Mouse (Mus musculus): ENCODE results near the gene Lrch2. TPM values are rescaled to one million over a fixed set of nuclear protein-coding genes. Genes with fewer than 3 reads are reported as not detected.
"Not testable (repeated sequence)": the region's sequence is repeated elsewhere in the genome, so short reads cannot be mapped to it uniquely, and the experiment has no call there.

Lrch2 gene
- polyA plus RNA-seq, 1 experiment: 2.0 TPM

DNA sequence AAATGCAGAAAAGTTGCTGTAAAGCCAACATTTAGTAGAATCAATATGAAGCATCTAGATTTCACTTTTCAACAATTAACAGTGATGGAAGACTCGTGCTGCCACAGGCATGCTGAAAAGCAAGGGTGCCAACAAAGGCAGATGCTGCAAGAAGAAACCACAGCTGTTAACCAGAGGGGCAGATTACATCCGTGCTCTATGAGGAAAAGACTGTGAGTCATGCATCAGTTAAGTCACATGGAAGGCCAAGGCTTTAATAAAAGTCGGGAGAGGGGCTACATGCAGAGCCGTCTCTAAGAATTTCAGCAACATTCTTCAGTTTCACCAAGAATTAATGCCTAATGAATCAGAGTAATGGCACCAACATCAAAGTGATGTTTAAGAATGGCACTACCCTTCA is 22.2 kb downstream of the Lrch2 start:
- TF ChIP-seq TCF12 (IDR thresholded peaks at IDR 0.05; ENCODE audit: insufficient read depth, poor library complexity, severe bottlenecking) (no peak), USF1 (IDR thresholded peaks at IDR 0.05; ENCODE audit: low read depth) (no peak), POLR2A (IDR thresholded peaks at IDR 0.05; ENCODE audit: insufficient read length, low read depth) (no peak), MYOG (IDR thresholded peaks at IDR 0.05; ENCODE audit: control insufficient read depth in 1 of 3, insufficient read depth in 1 of 3, insufficient read length in 2 of 3, low read depth in 2 of 3) (peak in 1 of 3 experiments; percentile 28), TCF3 (IDR thresholded peaks at IDR 0.05; ENCODE audit: insufficient read length, low read depth) (no peak), CEBPB (IDR thresholded peaks at IDR 0.05; ENCODE audit: insufficient read depth, poor library complexity, severe bottlenecking) (peak; percentile 53; the same call in 1 of the 2 replicates), E2F4 (IDR thresholded peaks at IDR 0.05; ENCODE audit: insufficient read depth) (no peak), POLR2AphosphoS2 (IDR thresholded peaks at IDR 0.05; ENCODE audit: insufficient read length, low read depth) (no peak), SRF (IDR thresholded peaks at IDR 0.05; ENCODE audit: control insufficient read depth, insufficient read length, low read depth) (no peak), MYOD1 (IDR thresholded peaks at IDR 0.05; ENCODE audit: control insufficient read depth in 1 of 3, insufficient read length in 2 of 3, low read depth in 2 of 3) (peak in 2 of 3 experiments; percentile 59 to 65)
- peak overlapping the region; percentile 61 for H3K4me2 ChIP-seq (ENCODE audit: low read depth)
- H3K79me2 ChIP-seq (ENCODE audit: control insufficient read depth, insufficient read depth): peaks cover 13% of the 10 kb centered on the region
- H3K27me3 ChIP-seq (ENCODE audit: control insufficient read depth, insufficient read depth, insufficient read length): no peaks in the 10 kb centered on the region
- no peaks in the 10 kb centered on the region for H3K36me3 ChIP-seq (ENCODE audit: control insufficient read depth, insufficient read depth)
- H3K4me3 ChIP-seq: no peak overlapping the region
- H3ac ChIP-seq (ENCODE audit: control insufficient read depth, insufficient read length): no peak overlapping the region

- no peak overlapping the region for H3ac ChIP-seq (ENCODE audit: control insufficient read depth, insufficient read length)
Measured at GRCm38 (mm10) chrX:147527646-147528172, 26.2 kb downstream of the Lrch2 start.

DNA sequence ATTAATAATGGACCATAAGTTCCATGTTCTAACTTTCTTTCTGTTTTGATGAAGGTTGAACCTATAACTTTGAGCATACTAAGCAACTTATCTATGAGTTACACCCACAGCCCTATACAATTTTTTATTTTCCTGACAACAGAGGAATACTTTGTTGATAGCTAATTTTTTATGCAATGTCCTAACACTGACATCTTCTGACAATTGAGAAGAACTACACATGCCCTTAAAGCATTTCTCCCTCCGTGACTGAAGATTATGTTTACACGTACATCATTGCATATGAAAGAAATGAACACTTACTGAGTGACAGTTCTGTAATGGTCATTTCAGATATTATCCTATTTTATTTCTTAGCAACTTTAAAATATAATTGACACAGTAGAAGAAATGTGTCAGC is 64.3 kb downstream of the Lrch2 start:
- Histone ChIP-seq H3K27me3 (ENCODE audit: control insufficient read depth, insufficient read depth, insufficient read length) (no peaks in the 10 kb centered on the region), H3ac (ENCODE audit: control insufficient read depth, insufficient read length) (no peak overlapping the region), H3K4me2 (ENCODE audit: low read depth) (no peak overlapping the region), H3K4me3 (no peak overlapping the region), H3K79me2 (ENCODE audit: control insufficient read depth, insufficient read depth) (no peaks in the 10 kb centered on the region), H3K36me3 (ENCODE audit: control insufficient read depth, insufficient read depth) (no peaks in the 10 kb centered on the region)
- TF ChIP-seq SRF (IDR thresholded peaks at IDR 0.05; ENCODE audit: control insufficient read depth, insufficient read length, low read depth) (no peak), MYOG (IDR thresholded peaks at IDR 0.05; ENCODE audit: control insufficient read depth in 1 of 3, insufficient read depth in 1 of 3, insufficient read length in 2 of 3, low read depth in 2 of 3) (no peak), TCF3 (IDR thresholded peaks at IDR 0.05; ENCODE audit: insufficient read length, low read depth) (no peak), REST (IDR thresholded peaks at IDR 0.05; ENCODE audit: insufficient read depth, insufficient read length) (no peak), MAX (IDR thresholded peaks at IDR 0.05; ENCODE audit: low read depth) (no peak), TCF12 (IDR thresholded peaks at IDR 0.05; ENCODE audit: insufficient read depth, poor library complexity, severe bottlenecking) (no peak), CEBPB (IDR thresholded peaks at IDR 0.05; ENCODE audit: insufficient read depth, poor library complexity, severe bottlenecking) (no peak), E2F4 (IDR thresholded peaks at IDR 0.05; ENCODE audit: insufficient read depth) (no peak), MYOD1 (IDR thresholded peaks at IDR 0.05; ENCODE audit: control insufficient read depth in 1 of 3, insufficient read length in 2 of 3, low read depth in 2 of 3) (no peak), POLR2A (IDR thresholded peaks at IDR 0.05; ENCODE audit: insufficient read length, low read depth) (no peak), USF1 (IDR thresholded peaks at IDR 0.05; ENCODE audit: low read depth) (no peak), POLR2AphosphoS2 (IDR thresholded peaks at IDR 0.05; ENCODE audit: insufficient read length, low read depth) (no peak)

More at GRCm38 (mm10) chrX:147527646-147528172, 26.2 kb downstream of the Lrch2 start:
- TF ChIP-seq POLR2AphosphoS2 (IDR thresholded peaks at IDR 0.05; ENCODE audit: insufficient read length, low read depth) (no peak), MAX (IDR thresholded peaks at IDR 0.05; ENCODE audit: low read depth) (no peak), TCF12 (IDR thresholded peaks at IDR 0.05; ENCODE audit: insufficient read depth, poor library complexity, severe bottlenecking) (no peak), USF1 (IDR thresholded peaks at IDR 0.05; ENCODE audit: low read depth) (no peak), REST (IDR thresholded peaks at IDR 0.05; ENCODE audit: insufficient read depth, insufficient read length) (no peak), E2F4 (IDR thresholded peaks at IDR 0.05; ENCODE audit: insufficient read depth) (no peak)
- Histone ChIP-seq H3K27me3 (ENCODE audit: control insufficient read depth, insufficient read depth, insufficient read length) (no peaks in the 10 kb centered on the region), H3K79me2 (ENCODE audit: control insufficient read depth, insufficient read depth) (peaks cover 3% of the 10 kb centered on the region), H3K4me2 (ENCODE audit: low read depth) (no peak overlapping the region), H3K36me3 (ENCODE audit: control insufficient read depth, insufficient read depth) (no peaks in the 10 kb centered on the region), H3K4me3 (no peak overlapping the region)

- H3K79me2 ChIP-seq (ENCODE audit: control insufficient read depth, insufficient read depth); H3K4me3 ChIP-seq; H3ac ChIP-seq (ENCODE audit: control insufficient read depth, insufficient read length); H3K36me3 ChIP-seq (ENCODE audit: control insufficient read depth, insufficient read depth); H3K4me2 ChIP-seq (ENCODE audit: low read depth); H3K27me3 ChIP-seq (ENCODE audit: control insufficient read depth, insufficient read depth, insufficient read length): not testable (repeated sequence)
Measured at GRCm38 (mm10) chrX:147453610-147454009, 100.3 kb downstream of the Lrch2 start, which contains the start of gene Vmn1r239-ps. Gene Vmn1r239-ps (minus strand): TSS chrX:147453710.

DNA sequence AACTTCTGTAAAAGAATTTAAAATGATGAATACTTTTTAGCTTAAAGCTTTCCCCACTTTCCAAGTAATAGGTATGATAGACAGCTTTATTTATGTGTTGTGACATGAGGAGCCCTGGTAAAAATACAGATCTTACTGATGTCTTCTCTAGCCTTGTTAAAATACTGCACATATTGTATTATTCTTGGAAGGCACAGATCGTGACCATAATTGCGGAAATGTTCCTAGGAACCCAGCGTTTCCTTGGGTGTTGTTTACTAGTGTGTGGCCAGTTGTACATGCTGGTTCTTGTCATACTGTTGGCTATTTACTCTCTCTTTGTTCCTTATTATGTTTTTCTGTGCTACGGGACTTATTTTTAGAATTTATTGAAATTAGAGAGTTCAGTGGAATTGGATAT is 110.5 kb downstream of the Lrch2 start:
- H3K36me3 ChIP-seq (ENCODE audit: control insufficient read depth, insufficient read depth): no peaks in the 10 kb centered on the region
- TF ChIP-seq MAX (IDR thresholded peaks at IDR 0.05; ENCODE audit: low read depth) (no peak), REST (IDR thresholded peaks at IDR 0.05; ENCODE audit: insufficient read depth, insufficient read length) (no peak), MYOG (IDR thresholded peaks at IDR 0.05; ENCODE audit: control insufficient read depth in 1 of 3, insufficient read depth in 1 of 3, insufficient read length in 2 of 3, low read depth in 2 of 3) (no peak)
- no peaks in the 10 kb centered on the region for H3K79me2 ChIP-seq (ENCODE audit: control insufficient read depth, insufficient read depth)
- H3ac ChIP-seq (ENCODE audit: control insufficient read depth, insufficient read length): no peak overlapping the region
- no peak overlapping the region for H3K4me2 ChIP-seq (ENCODE audit: low read depth)
- H3K4me3 ChIP-seq: no peak overlapping the region
- H3K27me3 ChIP-seq (ENCODE audit: control insufficient read depth, insufficient read depth, insufficient read length): no peaks in the 10 kb centered on the region

Measured in myocyte (in vitro differentiated cells).